ENCODE assay signal across 21 mouse cellular contexts in genomic region chr12:52933832-52934231, GRCm38 (mm10).
DNase-seq lines count a peak whose midpoint lies in the region; ATAC-seq and TF ChIP-seq lines count a peak whose summit lies in the region.
"Had no signal": no experiment of that assay in that cellular context is flagged by ENCODE, and none has a peak within 500 bp of the region (broad histone marks: within the 10 kb centered on the region; RNA-seq: fewer than 3 reads in every experiment).

No protein-coding gene starts in this region.

- no peak for DNase-seq in frontal cortex, postnatal 14 days (ENCODE audit: low spot score in 2 of 2)
- peak; percentile 11 for DNase-seq in liver, embryonic 11.5 days (ENCODE audit: low spot score)
- DNase-seq in liver, postnatal 0 days: no peak
- no peak for DNase-seq in testis, postnatal 10 days (ENCODE audit: low spot score)
- DNase-seq in ovary, postnatal 36 days (ENCODE audit: low spot score): no peak
- DNase-seq: adrenal gland, postnatal 14 days; cerebellum, adult 11-12 months; cerebellum, adult 9-10 months; cerebellum, postnatal 25 days; gastrocnemius, postnatal 36 days; heart, adult 11 months; heart, postnatal 36 days; kidney, adult 11 months had no signal

- no peak for TF ChIP-seq EP300 in liver, postnatal 0 days (IDR thresholded peaks at IDR 0.05; ENCODE audit: low read depth)

- peak; percentile 50; the same call in 1 of the 2 replicates for ATAC-seq in frontal cortex, adult (ENCODE audit: low TSS enrichment)
- ATAC-seq in liver, embryonic 11.5 days (replicated peaks; ENCODE audit: low FRiP score): no peak
- no peak for ATAC-seq in liver, postnatal 0 days
- ATAC-seq: activated CD4-positive, CD25-positive, alpha-beta regulatory T cell, adult 4 months; forebrain, embryonic 14.5 days had no signal

- H3K4me2 ChIP-seq in liver, embryonic 11.5 days: no peak overlapping the region
- no peak overlapping the region for H3K4me2 ChIP-seq in liver, postnatal 0 days (ENCODE audit: low read depth, low read length)
- H3K4me2 ChIP-seq: embryonic facial prominence, embryonic 12.5 days; heart, embryonic 13.5 days; hindbrain, embryonic 15.5 days had no signal

- no peaks in the 10 kb centered on the region for H3K4me1 ChIP-seq in liver, embryonic 11.5 days (replicated peaks; ENCODE audit: control insufficient read depth, insufficient read depth, low read length)
- H3K4me1 ChIP-seq in liver, postnatal 0 days (ENCODE audit: insufficient read depth): no peaks in the 10 kb centered on the region
- no peaks in the 10 kb centered on the region; the same call in 1 of the 2 replicates for H3K4me1 ChIP-seq in testis, adult 2 months (ENCODE audit: control insufficient read depth, insufficient read depth, low read length)
- H3K4me1 ChIP-seq: embryonic facial prominence, embryonic 12.5 days; heart, embryonic 13.5 days; hindbrain, embryonic 15.5 days had no signal

- H3K9ac ChIP-seq in liver, embryonic 11.5 days (ENCODE audit: low read depth, low read length): no peak overlapping the region
- H3K9ac ChIP-seq in liver, postnatal 0 days (replicated peaks): no peak overlapping the region
- H3K9ac ChIP-seq: embryonic facial prominence, embryonic 12.5 days; heart, embryonic 13.5 days; hindbrain, embryonic 15.5 days had no signal

- H3K27ac ChIP-seq in liver, embryonic 11.5 days (ENCODE audit: low read depth, low read length): no peak overlapping the region
- H3K27ac ChIP-seq in liver, postnatal 0 days (ENCODE audit: low read depth): no peak overlapping the region
- H3K27ac ChIP-seq in testis, adult 2 months (ENCODE audit: control insufficient read depth, insufficient read depth, low read depth, low read length): no peak overlapping the region
- H3K27ac ChIP-seq: embryonic facial prominence, embryonic 12.5 days; heart, embryonic 13.5 days; hindbrain, embryonic 15.5 days had no signal

- no peaks in the 10 kb centered on the region for H3K27me3 ChIP-seq in liver, embryonic 11.5 days (replicated peaks; ENCODE audit: control insufficient read depth, insufficient read depth, low read length)
- no peaks in the 10 kb centered on the region for H3K27me3 ChIP-seq in liver, postnatal 0 days (ENCODE audit: insufficient read depth, low read length)
- H3K27me3 ChIP-seq in testis, adult 2 months (ENCODE audit: control insufficient read depth, insufficient read depth, low read length): no peaks in the 10 kb centered on the region
- H3K27me3 ChIP-seq: embryonic facial prominence, embryonic 12.5 days; heart, embryonic 13.5 days; hindbrain, embryonic 15.5 days had no signal

- TF ChIP-seq POLR2A in testis, adult 2 months (IDR thresholded peaks at IDR 0.05; ENCODE audit: control insufficient read depth, low read depth, low read length): no peak

- H3K9me3 ChIP-seq in liver, embryonic 11.5 days (ENCODE audit: control insufficient read depth, low read length): no peaks in the 10 kb centered on the region
- H3K9me3 ChIP-seq in liver, postnatal 0 days (ENCODE audit: low read length): no peaks in the 10 kb centered on the region
- H3K9me3 ChIP-seq: embryonic facial prominence, embryonic 12.5 days; heart, embryonic 13.5 days; hindbrain, embryonic 15.5 days had no signal

- H3K36me3 ChIP-seq in liver, embryonic 11.5 days (ENCODE audit: control insufficient read depth, insufficient read depth, low read length): no peaks in the 10 kb centered on the region
- H3K36me3 ChIP-seq in liver, postnatal 0 days (replicated peaks; ENCODE audit: insufficient read depth, low read length): no peaks in the 10 kb centered on the region
- H3K36me3 ChIP-seq in testis, adult 2 months (ENCODE audit: control insufficient read depth, insufficient read depth, low read length): no peaks in the 10 kb centered on the region
- H3K36me3 ChIP-seq: embryonic facial prominence, embryonic 12.5 days; G1E; hindbrain, embryonic 15.5 days had no signal

- no peak for TF ChIP-seq CTCF in liver, postnatal 0 days (IDR thresholded peaks at IDR 0.05; ENCODE audit: low read depth)
- TF ChIP-seq CTCF in testis, adult 2 months (IDR thresholded peaks at IDR 0.05; ENCODE audit: control insufficient read depth, insufficient read depth, insufficient replicate concordance, low read depth, low read length): no peak

- 69% methylated on average over 6 of the region's 13 CpGs for WGBS in liver, embryonic 11.5 days
- 57% methylated on average over 7 of the region's 13 CpGs for WGBS in liver, postnatal 0 days (ENCODE audit: insufficient replicate concordance)

- H3K4me3 ChIP-seq in liver, embryonic 11.5 days (ENCODE audit: low read depth, low read length): no peak overlapping the region
- H3K4me3 ChIP-seq in liver, postnatal 0 days (ENCODE audit: low read depth, low read length): no peak overlapping the region
- H3K4me3 ChIP-seq in testis, adult 2 months (ENCODE audit: control insufficient read depth, low read depth, low read length): peak overlapping the region; percentile 55
- H3K4me3 ChIP-seq: embryonic facial prominence, embryonic 12.5 days; heart, embryonic 13.5 days; hindbrain, embryonic 15.5 days had no signal
